Mouse (Mus musculus) left cerebral cortex, adult 11 months (tissue): Measurements from ENCODE around the gene Ctdsp2.

Experiments
- DNase-seq: peaks from one replicate; pipeline ENCODE4 v3.0.0; 2022; ENCODE audit warnings: low spot score

Gene Ctdsp2

DNA sequence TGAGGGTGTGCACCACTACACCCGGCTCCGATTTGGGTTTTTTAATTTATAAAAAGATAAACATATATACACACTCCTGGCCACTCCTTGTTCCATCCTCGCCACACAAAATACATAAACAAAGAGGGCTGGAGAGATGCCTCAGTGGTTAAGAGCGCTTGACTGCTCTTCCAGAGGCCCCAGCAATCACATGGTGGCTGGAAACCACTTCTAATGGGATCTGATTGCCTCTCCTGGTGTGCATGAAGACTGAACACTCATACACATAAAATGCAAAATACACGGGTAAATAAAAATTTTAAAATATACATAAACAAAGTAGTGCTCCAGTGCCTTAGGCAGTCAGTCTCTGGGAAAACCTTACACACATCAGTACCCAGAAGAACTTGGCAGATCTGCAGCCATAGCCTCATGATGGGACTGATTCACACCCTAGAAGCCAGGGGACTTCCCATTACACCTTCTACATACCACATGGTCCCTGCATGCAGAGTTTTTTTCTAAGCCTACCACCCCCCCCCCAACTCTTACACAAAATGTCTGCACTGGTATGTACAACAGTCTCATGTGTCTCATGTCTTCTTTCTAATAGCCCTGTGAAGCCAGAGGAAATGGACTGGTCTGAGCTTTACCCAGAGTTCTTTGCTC is 64.1 kb downstream of the Ctdsp2 start:
- DNase-seq, result no peak

DNA sequence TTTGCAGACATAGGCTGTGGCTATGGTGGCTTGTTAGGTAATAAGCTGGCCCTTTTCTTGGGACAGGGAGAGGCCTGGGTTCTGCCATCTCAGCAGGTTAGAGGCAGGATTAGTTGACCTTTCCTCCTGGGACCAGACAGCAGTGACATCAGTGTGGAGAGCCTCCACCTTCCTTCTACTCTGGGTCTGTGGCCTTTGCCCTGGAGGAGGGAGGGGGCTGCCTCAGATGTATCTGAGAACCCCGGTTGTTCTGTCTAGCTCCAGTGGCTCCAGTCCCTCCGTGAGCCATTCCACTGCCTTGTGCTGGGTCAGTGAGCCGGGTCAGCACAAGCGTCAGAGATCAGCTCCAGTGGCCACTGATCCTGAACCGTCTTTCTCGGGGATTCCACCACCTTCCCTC is 64.7 kb downstream of the Ctdsp2 start:
- DNase-seq, result no peak

DNA sequence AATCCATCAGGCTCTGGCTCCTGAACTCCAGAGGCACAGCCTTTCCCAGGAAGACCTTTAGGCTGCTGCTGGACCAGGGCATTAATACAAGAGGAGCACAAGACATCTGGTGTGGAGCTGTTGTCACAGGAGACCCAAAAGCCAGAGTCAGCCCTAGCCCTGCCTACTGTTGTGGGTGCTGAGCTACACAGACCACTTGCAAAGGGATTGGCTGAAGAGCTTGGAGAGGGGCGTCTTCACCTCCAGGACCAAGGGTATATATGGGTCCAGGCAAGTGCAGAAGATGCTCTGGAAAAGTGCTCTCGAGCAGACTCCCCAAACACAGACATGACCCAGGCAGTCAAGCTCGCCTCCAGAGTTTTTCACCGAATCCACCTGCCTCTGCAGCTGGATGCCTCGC is 69.4 kb downstream of the Ctdsp2 start, which contains the start of gene Cyp27b1:
Gene Cyp27b1, plus strand, starts transcription at position 297 of the 400 bp plus-strand sequence.
- no peak for DNase-seq

DNA sequence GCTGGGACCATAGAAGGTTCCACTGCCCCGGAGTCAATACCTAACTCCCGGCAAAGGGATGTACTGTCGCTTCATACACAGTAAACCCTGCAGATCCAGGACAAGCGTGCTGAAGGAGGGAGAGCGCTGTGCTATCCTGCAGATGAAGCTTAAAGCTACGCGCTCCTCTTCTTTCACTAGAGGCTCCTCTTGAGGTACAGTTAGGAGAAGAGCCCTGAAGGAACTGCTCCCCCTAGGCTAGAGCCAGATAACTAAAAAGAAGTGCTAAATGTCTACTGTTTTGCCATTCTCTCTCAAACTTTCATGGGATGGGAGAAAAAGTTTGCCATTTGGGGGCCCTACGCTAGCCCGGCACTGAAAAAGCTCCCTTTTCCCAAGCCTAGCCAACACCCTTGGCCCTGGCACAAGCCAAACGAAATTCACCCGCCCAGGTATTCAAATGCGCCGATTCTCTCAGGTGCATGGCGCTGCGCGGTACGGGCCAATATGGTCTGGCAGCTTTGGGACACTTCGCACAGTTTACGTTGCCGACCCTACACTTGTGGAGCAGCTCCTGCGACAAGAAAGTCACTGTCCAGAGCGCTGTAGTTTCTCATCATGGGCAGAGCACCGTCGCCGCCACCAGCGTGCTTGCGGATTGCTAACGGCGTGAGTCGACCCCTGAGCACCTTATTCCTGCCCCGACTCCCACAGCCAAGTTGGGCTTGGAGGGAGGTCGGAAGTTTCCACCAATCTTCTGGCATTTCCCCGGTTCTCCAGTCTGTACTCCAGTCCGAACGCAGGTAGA is 70.3 kb downstream of the Ctdsp2 start:
- no peak for DNase-seq
